Mouse (Mus musculus) retina, embryonic 14.5 days (tissue): ENCODE data around the gene Olfr632.
"Not testable (repeated sequence)": the region's sequence is repeated elsewhere in the genome, so short reads cannot be mapped to it uniquely, and the experiment has no call there.

ENCODE experiments used
- DNase-seq: peaks from one replicate; pipeline ENCODE4 v3.0.0-alpha.2; 2015; ENCODE audit warnings: low spot score

The Olfr632 gene

GRCm38 (mm10) chr7:103934264-103934663 is at the start of gene Olfr632:
Gene Olfr632, plus strand, starts transcription at chr7:103934347.
- DNase-seq, result no peak

DNA sequence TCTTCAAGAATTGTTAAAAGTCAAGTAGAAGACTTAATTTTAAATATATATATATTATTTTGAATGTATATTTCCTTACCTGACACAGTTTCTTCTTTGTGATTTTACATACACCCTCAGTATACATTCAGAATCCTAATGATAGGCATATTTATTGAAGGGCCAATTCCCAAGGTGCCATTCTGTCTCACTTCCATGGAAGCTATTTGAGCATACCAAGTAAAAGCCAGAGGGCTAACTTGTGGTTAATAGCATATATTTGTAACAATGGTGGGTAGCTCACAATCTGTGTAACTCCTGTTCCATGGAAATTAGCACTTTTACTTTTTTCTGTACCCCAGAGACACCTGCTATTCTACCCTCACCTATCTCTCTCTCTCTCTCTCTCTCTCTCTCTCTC is 48.0 kb upstream of the Olfr632 start, which contains the start of gene Olfr66:
Olfr66 (minus strand) TSS at position 101 of the 400 bp plus-strand sequence.
- no peak for DNase-seq

DNA sequence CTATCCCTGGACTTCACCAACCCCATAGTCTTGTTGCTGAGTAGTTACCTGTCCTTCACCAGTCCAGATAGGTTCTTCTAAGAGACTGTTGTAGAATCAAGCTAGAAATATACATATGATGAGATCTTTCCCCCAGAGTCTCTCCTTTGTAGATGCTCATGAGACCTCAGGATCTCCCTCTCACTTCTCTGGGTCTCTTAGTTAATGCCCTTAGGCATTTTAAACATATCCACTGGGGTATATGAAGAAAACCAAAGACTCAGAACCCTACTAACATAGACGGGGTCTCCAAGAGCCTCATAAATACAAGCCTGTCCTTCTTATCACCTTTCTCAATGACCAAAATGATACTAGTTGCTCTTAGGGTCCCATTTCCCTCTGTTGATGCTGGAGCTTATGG is 39.8 kb upstream of the Olfr632 start, which contains the start of gene Olfr64:
Olfr64 (minus strand) TSS at position 101 of the 400 bp plus-strand sequence.
- no peak for DNase-seq

DNA sequence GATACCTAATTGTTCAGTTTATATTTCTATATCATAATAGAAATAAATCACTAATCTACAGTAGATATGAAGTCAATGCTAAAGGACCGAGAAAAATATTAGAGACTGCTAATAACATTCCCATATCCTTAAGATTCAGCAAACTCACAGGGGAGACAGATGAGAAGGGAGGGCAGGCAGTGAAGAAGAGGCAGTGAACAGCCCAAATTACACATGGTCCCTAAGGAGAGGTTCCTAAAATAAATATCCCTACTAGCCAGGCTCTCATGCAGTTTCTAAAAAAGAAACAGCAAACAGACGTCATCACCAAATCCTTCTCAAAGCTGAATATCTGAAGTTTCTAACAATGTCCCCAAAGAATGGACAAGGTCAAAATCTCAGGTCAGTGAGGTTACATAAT is 31.0 kb upstream of the Olfr632 start, which contains the start of gene Olfr65:
Olfr65 (plus strand) TSS at position 301 of the 400 bp plus-strand sequence.
- no peak for DNase-seq

- no peak for DNase-seq
These were observed 24.1 kb upstream of the Olfr632 start for GRCm38 (mm10) chr7:103910047-103910446.

GRCm38 (mm10) chr7:103912969-103913511 is 21.1 kb upstream of the Olfr632 start:
- DNase-seq, result peak; percentile 22

DNA sequence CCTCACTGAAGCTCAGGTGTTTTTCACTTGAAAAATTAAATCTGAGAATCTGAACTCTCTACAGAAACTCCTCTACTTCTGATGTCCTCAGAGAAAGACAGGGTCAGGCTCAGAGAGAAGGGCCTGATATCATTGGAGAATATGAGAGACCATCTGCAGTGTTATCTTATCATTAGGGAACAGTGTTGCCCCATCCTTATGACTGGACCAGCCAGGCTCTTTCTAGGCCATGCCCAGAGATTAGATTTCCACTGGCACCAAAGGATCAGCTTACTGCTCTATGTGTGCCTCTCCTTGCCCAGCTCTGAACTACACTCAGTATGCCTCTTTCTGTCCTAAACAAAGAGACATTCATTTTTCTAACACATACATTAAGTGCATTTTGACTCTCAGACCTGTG is 18.8 kb upstream of the Olfr632 start:
- no peak for DNase-seq

GRCm38 (mm10) chr7:103928525-103928924 is 5.6 kb upstream of the Olfr632 start, which contains the start of gene Olfr631:
Gene Olfr631, plus strand, starts transcription at chr7:103928825.
- no peak for DNase-seq

DNA sequence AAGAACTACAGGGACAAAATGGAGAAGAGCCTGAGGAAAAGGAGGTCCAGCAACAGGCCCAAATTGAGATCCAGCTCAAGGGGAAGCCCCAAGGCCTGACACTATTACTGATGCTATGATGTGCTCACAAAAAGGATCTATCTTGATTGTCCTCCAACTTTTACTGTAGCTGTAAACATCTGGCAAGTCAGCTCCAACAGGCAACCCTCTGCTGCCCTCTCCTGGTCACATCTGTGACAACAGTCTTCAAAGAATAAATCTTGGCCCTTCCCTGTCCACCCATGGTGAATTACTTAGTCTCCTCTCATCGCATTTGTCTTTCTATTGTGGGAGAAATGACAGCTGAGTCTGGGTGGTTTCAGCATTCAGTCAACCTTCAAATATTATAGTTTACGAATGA is 8.6 kb downstream of the Olfr632 start:
- DNase-seq, result peak; percentile 81

GRCm38 (mm10) chr7:103944137-103944536 is 10.0 kb downstream of the Olfr632 start, which contains the start of gene Olfr633:
Gene Olfr633, plus strand, starts transcription at chr7:103944437.
- no peak for DNase-seq

DNA sequence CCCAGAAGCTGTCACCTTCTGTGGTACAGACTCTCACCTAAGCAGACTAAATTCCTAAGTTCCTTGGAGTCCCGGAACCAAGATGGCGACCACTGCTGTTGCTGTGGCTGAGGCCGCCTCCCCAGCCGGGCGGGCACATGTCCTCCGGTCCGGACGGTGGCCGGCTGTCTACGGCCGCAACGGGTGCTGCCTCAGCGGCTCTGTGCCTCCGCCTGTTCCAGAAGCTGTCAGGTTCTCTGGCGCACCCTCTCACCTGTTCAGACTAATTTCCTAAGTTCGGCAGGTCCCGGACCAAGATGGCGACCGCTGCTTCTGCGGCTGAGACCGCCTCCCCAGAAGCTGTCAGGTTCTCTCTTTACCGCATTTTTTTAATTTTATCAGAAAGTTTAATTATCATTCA is 32.7 kb downstream of the Olfr632 start:
- DNase-seq, result not testable (repeated sequence)

- DNase-seq, result no peak
These were observed 36.7 kb downstream of the Olfr632 start, which contains the start of gene Olfr635 for GRCm38 (mm10) chr7:103970852-103971251. Gene Olfr635, plus strand, starts transcription at chr7:103971152.

DNA sequence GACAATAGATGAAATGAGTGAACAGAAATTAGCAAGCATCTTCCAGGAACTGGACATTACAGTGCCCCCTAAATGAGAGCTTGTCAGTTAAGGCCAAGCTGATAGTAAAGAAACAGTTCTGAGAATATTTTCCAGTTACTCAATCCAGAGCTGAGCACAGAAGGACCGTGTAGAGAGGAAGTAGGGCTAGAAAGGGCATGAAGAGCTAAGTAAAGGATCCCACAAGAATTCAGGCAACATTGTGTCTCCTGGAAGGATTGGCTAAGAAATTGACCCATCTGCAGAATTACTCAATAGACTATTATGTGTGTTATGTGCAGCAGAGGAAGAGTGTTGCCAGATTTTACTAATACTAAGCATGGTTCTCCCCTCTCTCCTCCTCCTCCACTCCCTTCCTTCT is 37.6 kb downstream of the Olfr632 start:
- DNase-seq, result no peak
